Mouse (Mus musculus) urinary bladder, postnatal 25 days (tissue): ENCODE measurements around the gene Gpd2.

Experiments
- DNase-seq: peaks from one replicate; pipeline ENCODE4 v3.0.0; 2022; ENCODE audit warnings: low spot score

Gpd2 gene

DNA sequence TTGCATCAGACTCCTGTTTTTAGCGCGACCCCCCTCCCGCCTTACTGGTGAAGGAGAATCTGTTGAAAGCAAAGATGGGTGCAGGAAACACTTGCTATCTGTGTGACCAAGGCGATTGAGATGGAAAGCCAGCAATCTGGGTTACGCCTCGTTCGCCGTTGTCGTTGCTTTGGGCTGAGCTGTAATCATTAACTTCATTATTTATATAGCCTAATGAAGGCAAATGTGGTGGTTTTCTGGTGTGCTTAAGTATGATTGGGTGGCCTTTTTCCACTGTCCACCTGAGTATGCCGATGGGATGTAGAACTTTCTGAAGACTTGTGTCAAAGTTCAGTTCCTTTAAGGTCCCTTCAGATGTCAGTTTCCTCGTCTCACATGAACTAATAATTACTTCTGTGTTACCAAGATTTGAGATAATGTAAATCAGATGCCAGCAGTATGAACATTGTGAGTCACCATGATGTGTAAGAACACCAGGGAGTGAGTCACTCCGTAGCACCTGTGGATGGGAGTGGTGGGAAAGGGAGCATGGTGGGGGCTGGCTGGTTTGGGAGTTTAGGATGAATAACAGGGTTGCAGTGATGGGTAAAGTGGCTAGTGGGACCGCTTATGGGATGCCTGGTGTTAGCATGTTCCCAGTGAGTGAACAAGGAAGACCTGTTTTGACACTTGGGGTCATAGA is 14.3 kb downstream of the Gpd2 start:
- DNase-seq, result no peak

DNA sequence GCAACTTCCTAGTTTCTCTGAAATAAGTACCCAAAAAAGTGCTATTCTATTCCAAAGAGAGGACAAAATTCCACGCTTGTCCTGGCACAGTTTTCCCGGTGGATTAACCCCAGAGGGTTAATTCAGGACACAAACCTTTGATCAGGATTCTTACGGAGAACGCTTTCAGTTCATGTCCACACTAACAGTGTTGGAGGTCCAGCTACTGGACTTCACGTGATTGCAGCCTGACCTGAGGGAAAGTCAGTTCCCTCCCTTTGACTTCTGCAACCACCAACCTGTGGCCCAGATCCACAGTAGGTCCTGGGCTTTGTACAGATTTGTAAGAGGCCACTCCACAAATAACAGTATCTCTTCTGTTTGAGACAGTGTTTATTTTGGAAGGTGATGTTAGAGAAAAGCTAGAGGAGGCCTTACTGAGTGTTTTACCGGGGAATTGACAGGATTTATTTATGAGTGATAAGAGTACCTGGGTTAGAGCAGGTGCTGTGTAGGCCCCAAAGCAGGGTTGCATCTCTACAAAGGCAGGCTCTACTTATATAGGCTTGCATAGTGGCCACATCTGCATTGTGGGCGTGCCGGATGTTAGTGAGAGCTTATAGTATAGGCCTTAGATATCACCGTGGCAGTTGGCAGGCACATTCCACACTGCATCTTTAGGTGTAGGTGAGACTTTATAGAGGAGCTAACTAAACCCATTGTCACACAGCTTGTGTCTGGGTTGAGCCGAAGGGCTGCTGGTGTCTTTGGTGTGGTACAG is 15.3 kb downstream of the Gpd2 start:
- DNase-seq, result no peak

DNA sequence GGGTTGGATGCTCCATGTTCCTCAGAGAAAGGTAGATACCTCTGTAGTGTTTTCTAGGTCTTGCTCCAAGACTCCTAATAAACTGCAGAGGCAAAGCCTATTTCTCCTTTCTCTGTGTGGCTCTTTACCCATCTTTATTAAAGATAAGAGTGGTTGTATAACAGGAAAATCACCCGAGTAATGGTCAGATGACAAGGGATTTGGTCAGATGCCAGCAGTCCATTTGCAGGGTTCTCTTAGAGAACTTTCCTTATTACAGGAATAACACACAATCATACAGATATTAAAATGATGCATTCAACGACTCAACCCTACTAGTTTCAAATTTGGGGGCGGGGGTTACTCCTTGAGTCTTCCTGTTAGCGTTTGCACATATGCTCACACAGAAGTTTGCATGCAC is 16.8 kb downstream of the Gpd2 start:
- no peak for DNase-seq

DNA sequence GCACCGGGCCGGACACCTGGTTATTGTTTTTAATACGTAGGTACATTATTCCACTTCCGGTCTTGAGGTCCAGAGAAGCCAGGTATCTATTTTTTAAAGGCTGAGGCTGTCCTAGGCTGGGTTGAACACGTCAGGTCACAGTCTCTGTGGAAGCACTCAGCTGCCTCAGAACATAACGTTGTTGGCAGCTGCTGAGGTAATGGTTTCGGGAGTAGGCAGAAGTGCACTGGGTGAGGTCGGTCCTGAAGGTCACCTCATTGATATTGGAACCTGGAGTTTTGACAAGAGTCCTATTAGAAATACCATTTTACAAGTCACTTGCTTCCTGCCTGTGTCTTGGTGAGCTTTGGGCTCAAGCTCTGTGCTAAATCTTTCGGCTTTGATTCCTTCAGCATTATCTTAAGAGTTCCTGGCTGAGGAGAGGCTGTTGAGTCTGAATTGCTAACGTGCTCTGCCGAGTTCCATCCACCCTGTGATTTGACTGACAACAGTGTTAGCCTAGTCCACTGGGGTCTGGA is 17.8 kb downstream of the Gpd2 start:
- no peak for DNase-seq

DNA sequence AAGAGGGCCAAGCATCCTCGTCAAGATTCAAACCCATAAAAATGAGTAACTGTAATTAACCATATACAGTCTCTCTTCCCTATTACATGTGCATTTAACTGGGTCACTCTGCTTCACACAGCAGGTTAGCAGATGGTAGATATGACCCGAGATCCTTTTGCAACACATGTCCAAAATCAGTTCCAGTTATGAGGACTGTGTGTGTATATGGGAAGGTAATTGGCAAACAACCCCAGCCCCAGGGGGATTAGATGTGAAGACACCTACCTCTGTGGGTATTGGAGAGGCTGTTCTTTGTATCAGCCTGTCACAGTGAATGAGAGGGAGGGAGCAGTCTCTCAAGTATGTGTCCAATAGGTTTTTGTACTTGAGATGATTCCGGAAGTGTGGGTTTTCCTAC is 18.4 kb downstream of the Gpd2 start:
- no peak for DNase-seq

- no peak for DNase-seq
Observed at GRCm38 (mm10) chr2:57256459-57256858, 19.0 kb downstream of the Gpd2 start.

- DNase-seq, result no peak
Observed at GRCm38 (mm10) chr2:57261286-57262077, 24.0 kb downstream of the Gpd2 start.

DNA sequence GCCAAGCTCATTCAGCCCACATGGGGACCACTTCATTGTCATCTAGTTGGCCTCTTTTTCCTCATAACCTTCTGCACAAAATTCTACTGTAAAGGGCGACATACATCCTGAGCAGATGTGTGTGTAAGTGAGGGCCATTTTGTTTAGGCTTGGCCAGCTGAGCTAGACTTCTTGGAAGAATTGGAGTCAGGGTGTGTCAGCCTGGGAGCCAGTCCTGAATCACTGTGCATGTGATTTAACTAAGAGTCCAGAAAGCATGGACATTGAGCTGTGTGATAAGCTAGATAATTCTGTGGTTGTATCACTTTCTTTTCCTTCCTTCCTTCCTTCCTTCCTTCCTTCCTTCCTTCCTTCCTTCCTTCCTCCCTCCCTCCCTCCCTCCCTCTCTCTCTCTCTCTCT is 26.0 kb downstream of the Gpd2 start:
- no peak for DNase-seq

GRCm38 (mm10) chr2:57264912-57265311 is 27.5 kb downstream of the Gpd2 start:
- no peak for DNase-seq

DNA sequence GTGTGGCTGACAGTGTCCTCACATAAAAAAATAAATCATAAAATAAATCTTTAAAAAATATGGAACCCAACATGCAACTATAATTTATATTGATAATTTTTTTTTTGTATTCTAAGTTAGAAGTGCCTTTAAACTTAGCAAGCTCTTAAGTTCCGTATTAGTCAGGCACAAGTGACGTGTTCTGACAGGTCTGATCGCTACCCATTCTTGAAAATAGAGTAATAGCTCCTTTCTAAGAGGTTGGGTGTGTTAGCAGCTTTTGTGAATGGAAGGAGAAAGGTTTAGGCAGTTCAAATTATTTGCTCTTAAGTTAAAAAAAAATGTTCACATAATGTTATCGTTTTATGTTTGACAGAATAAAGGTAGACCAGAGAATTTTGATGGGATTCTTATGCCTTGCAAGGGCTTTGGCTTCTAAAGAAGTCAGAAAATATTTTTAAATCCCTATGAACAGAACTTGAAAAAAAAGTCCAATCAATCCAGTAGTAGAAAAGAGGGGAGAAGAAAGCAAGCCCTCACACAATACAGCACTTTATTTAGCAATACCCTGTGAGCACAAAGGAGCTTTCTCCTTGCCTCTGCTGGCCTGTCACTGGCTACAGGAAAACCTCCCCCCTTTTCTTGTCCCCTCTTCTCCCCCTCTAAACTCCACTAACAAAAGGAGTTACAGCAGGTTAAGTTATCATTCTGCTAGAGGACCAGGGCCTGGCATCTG is 29.4 kb downstream of the Gpd2 start:
- no peak for DNase-seq

DNA sequence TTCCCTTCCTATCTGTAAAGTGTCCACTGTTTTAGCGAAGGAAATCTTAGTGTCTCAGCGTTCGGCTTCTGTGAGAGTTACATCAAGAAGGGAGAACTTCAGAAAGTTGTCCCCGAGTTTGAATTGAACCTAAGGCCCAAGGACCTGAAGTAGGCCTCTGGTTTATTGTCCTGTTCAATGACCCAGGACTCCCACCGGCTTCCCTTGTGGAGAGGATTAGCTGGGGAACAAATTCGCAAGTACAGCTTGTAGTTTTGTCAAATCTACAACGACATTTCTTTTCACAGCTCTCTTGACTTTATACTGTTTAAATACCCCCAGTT is 29.9 kb downstream of the Gpd2 start:
- no peak for DNase-seq

- DNase-seq, result no peak
Observed at GRCm38 (mm10) chr2:57267896-57268295, 30.5 kb downstream of the Gpd2 start.

DNA sequence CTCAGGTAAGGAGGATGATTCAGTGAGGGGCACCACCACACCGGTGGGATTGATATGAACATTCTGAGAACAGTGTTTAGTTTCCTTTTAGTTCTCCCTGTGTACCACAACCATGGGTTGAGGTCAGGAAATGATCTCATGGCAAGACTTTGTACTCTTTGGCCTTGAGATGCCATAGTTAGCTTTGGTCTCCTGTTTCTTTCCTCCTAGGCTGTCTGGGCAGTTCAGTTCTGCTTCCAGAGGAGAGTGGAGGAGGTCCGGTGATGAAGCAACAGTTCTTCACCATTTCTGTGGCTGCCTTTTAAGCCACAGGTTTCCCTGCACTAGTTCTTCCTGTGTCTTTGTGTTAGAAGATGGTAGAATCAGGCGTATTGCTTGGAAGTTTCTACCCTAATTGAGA is 31.4 kb downstream of the Gpd2 start:
- no peak for DNase-seq

DNA sequence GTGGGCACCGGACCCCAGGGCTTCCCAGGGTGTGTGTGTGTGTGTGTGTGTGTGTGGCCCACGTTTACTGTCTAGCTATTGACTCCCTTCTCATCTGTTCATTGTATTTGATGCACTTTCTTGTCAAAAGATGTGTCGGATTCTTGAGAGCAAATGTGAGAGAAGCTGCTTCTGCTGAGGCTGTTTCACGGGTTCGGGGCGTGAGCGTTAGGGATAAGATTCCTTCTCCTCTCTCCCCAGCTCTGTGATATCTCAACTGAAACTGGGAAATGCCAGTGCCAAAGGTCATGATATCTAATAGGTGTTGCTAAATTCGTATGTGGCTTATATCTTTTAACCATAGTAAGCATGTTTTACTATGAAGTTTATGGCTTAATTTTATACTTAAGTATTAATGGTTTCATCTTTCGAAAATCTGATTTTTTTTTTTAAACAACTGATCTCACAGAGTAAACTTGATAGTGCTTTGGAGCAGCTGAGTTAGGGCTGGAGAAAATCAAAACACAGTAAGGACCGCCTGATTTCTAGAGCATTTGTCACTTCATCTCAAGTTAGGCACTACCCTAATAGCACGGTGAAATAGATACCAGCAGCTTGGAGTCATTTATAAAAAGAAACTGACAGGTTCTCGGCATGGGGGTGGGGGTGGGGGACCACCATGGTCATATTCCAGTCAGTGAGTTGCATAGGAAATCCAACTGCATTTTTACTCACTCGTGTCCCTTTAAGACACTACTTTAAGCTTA is 32.4 kb downstream of the Gpd2 start:
- no peak for DNase-seq

DNA sequence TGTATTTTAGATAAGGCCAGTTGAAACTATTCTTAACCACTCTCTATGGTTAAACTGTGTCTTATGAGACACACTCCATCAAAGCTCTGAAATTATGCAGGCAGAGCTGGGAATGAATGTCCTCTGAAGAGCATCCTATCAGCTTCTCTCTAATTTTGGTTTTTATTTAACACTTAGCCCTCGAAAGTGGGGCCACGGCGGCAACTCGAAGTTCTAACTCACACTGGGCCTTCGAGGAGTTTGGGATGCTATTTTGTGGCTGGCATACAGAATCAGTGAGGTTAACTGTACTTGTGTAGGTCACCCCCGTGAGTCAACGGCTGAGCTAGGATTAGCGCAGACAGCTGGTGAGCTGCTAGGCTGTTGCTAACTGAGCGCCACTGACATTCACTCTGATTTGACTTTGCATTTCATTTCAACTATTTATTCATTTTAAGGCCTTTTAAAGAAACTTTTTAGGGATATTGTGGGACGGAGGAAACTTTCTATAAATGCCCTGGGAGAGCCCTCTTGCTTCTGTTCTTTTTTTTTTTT is 42.8 kb downstream of the Gpd2 start:
- no peak for DNase-seq

DNA sequence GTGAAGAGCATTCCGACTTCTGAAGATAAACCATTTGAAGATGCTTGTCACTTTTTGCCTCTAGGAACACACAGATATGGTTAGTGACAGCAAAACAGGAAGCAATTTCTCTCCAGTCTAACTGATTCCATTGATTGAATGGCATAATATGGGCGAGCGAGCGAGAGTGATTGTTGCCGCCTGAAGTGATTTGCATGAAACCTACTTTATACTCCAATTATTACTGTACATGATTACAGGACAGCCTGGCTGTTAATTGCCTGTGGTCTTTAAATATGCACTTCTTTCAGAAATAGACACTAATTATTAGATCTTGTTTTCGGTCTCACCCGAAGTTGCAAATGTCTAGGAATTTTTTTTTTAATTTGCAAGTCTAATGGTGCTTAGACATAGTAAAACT is 46.4 kb downstream of the Gpd2 start:
- DNase-seq, result no peak

GRCm38 (mm10) chr2:57285197-57285596 is 47.8 kb downstream of the Gpd2 start:
- no peak for DNase-seq

GRCm38 (mm10) chr2:57287986-57288385 is 50.6 kb downstream of the Gpd2 start:
- no peak for DNase-seq

DNA sequence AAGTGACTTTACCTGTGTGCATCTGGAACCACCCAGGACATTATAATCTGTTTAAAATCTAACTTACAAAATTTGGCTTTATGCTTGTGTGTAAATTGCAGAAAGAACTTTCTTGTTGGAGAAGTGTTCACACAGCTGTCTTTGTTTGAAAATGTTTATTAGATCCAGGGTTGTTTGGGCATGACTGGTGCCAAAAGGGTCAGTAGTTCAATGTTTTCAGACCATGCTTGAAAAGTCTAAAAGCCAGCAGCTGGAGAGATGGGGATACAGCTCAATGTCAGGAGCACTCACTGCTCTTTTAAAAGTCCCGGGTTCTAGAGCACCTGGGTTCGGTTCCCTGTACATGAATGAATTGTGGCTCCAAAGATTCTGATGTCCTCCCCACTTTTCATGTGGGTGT is 56.1 kb downstream of the Gpd2 start:
- DNase-seq, result no peak

DNA sequence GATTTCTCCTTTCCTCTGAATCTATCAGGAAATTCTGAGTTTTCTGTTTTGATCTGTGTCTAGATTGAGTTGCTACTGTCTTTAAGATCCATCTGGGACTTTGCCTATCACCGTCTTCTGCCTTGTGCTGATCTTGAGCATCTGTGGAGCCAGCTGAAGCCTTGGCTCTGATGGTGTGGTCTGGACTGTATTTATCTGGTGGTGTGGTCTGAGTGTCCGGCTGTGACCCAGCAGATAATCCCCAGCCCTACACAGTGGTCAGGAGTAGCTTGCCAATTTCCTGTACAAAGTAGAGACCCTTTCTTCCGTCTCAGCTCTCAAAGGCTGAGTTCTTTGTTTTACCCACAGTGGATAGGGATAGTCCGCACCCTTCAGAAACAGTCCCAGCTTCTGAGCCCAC is 58.6 kb downstream of the Gpd2 start:
- DNase-seq, result no peak

DNA sequence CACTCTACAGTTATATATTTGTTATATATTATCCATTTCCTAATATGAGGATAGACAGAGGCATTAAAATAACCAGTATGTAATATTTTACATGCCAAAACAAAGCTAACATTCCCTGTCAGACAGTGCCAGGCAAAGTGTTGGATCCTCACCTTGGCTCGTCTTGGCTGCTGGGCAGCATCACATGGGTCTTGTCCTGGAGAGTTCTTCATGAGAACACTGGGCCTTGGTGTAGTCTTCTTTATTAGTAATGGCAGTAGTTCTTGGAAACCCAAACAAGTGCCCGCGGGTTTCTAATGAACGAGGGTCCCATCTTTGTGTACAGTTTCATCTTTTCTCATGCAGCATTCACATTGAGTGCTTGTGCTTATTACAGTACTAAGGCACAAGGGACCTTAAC is 59.8 kb downstream of the Gpd2 start:
- DNase-seq, result no peak
